Mouse (Mus musculus) liver, embryonic 13.5 days (tissue): Measurements from ENCODE around the gene Jup. TPM values are rescaled to one million over a fixed set of nuclear protein-coding genes. Genes with fewer than 3 reads are reported as not detected.

Experiments used
- ATAC-seq: fragments of 200-750 bp; cut with Nextera tagmentation; 2 replicates; pipeline ENCODE4 v1.8.0; 2017; ENCODE audit warnings: low read depth, mild to moderate bottlenecking, moderate number of reproducible peaks, moderate library complexity
- DNase-seq: peaks from one replicate; pipeline ENCODE4 v3.0.0; 2022
- H3K27ac ChIP-seq: fragments of 300-500 bp; sonication (generic); 2 replicates; pipeline ENCODE4 v1.5.1; 2015; ENCODE audit warnings: moderate library complexity, mild to moderate bottlenecking, inconsistent platforms
- H3K27me3 ChIP-seq: fragments of 300-500 bp; sonication (generic); 2 replicates; pipeline ENCODE4 v1.6.1; 2015; ENCODE audit warnings: mild to moderate bottlenecking, inconsistent platforms
- H3K36me3 ChIP-seq: fragments of 300-500 bp; sonication (generic); 2 replicates; pipeline ENCODE4 v1.6.1; 2015; ENCODE audit warnings: mild to moderate bottlenecking, inconsistent platforms
- H3K4me1 ChIP-seq: fragments of 300-500 bp; sonication (generic); replicated peaks from 2 replicates; pipeline ENCODE4 v1.6.1; 2015; ENCODE audit warnings: inconsistent platforms
- H3K4me2 ChIP-seq: fragments of 300-500 bp; sonication (generic); 2 replicates; pipeline ENCODE4 v1.6.1; 2015; ENCODE audit warnings: inconsistent platforms, mild to moderate bottlenecking, moderate library complexity
- H3K4me3 ChIP-seq: fragments of 300-500 bp; sonication (generic); replicated peaks from 2 replicates; pipeline ENCODE4 v1.5.1; 2015; ENCODE audit warnings: mild to moderate bottlenecking, inconsistent platforms
- H3K9ac ChIP-seq: fragments of 300-500 bp; sonication (generic); 2 replicates; pipeline ENCODE4 v1.6.1; 2015; ENCODE audit warnings: mild to moderate bottlenecking, inconsistent platforms
- H3K9me3 ChIP-seq: fragments of 300-500 bp; sonication (generic); replicated peaks from 2 replicates; pipeline ENCODE4 v1.6.1; 2016; ENCODE audit warnings: inconsistent platforms
- WGBS: fragments of 180-500 bp; shearing (Covaris S2); methylation state at CpG from one replicate; pipeline ENCODE4 v1.1.7; 2015; ENCODE audit not compliant: insufficient replicate concordance; 5-methylcytosine and 5-hydroxymethylcytosine counted together
- polyA plus RNA-seq: library from polyadenylated mRNA; unstranded; fragments of >200 nt; fragmentation: Nextera tagmentation; extraction: Ambion mirVana; gene quantifications from 2 replicates; pipeline ENCODE4 v1.2.1, GENCODE M21; 2015

Gene Jup
- polyA plus RNA-seq, 1 experiment from 2014 or later: 13.2 TPM

GRCm38 (mm10) chr11:100387589-100388375 lies 9.8 kb downstream of the Jup start:
- Histone ChIP-seq H3K9me3 (no peaks in the 10 kb centered on the region), H3K4me2 (no peak overlapping the region), H3K4me3 (no peak overlapping the region), H3K27me3 (0 out of 2 replicates have a peak, but pooled peaks cover 3% of the 10 kb centered on the region), H3K27ac (no peak overlapping the region), H3K4me1 (peaks cover 59% of the 10 kb centered on the region), H3K36me3 (peaks cover 10% of the 10 kb centered on the region), H3K9ac (no peak overlapping the region)
- WGBS: 39% methylated on average over 14 of the region's 14 CpGs
- DNase-seq (no peak), ATAC-seq (no peak)

GRCm38 (mm10) chr11:100387111-100387510 lies 10.5 kb downstream of the Jup start:
- H3K4me3 ChIP-seq: no peak overlapping the region
- peaks cover 10% of the 10 kb centered on the region for H3K36me3 ChIP-seq
- peaks cover 53% of the 10 kb centered on the region for H3K4me1 ChIP-seq
- no peak overlapping the region for H3K9ac ChIP-seq
- ATAC-seq (no peak), DNase-seq (no peak)
- H3K27ac ChIP-seq: no peak overlapping the region
- no peaks in the 10 kb centered on the region for H3K9me3 ChIP-seq
- no peaks in the 10 kb centered on the region for H3K27me3 ChIP-seq
- no peak overlapping the region for H3K4me2 ChIP-seq
- 70% methylated on average over 6 of the region's 6 CpGs for WGBS

DNA sequence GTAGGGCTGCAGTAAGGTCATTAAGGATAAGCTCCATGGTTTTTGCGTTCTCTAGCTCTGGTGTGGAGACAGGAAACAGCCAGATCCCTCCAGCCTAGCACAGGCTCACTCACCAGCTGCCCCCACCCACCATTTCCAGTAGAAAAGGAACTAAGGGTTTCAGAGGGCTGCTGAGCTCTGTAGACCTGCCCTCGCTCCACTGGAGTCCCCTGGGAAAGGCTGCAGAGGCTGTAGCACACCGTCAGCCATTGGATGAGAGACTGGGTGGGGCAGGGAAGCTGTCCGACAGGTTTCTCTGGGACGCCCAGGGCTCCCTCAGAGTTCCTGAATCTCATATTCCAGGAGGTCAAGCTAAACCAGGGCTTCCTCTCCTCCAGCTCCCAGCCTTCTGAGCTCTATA lies 11.0 kb downstream of the Jup start:
- Histone ChIP-seq H3K27ac (no peak overlapping the region), H3K36me3 (peaks cover 10% of the 10 kb centered on the region), H3K4me1 (peaks cover 49% of the 10 kb centered on the region), H3K4me3 (no peak overlapping the region), H3K27me3 (no peaks in the 10 kb centered on the region), H3K9ac (no peak overlapping the region), H3K4me2 (no peak overlapping the region), H3K9me3 (no peaks in the 10 kb centered on the region)
- no peak for ATAC-seq
- DNase-seq: no peak
- 53% methylated on average over 5 of the region's 5 CpGs for WGBS

- DNase-seq (no peak), ATAC-seq (no peak)
- Histone ChIP-seq H3K27me3 (no peaks in the 10 kb centered on the region), H3K9me3 (no peaks in the 10 kb centered on the region), H3K9ac (no peak overlapping the region), H3K4me2 (no peak overlapping the region), H3K36me3 (peaks cover 17% of the 10 kb centered on the region), H3K27ac (no peak overlapping the region), H3K4me1 (peaks cover 33% of the 10 kb centered on the region), H3K4me3 (no peak overlapping the region)
- WGBS: 66% methylated on average over 3 of the region's 3 CpGs
Measured at GRCm38 (mm10) chr11:100385016-100385415, 12.5 kb downstream of the Jup start.

GRCm38 (mm10) chr11:100382682-100383081 lies 14.9 kb downstream of the Jup start:
- peaks cover 10% of the 10 kb centered on the region for H3K4me1 ChIP-seq

DNA sequence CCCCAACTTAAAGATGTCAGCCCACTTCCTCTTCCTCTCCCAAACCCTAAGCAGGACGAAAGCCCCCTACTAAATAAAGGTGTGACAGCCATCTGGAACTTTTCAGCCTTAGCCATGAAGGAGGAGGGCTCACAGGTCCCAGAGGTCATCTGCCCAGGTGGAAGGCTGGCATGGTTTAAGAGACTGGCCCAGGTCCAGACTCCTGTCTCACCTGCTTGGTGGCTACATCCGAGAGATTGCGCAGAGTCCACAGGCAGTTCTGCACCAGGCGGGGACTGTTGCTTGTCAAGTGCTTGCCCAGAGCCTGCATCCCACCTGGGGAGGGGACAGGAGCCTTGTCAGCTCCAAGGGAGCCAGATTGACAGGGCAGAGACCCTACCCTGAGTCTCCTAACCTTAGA lies 18.3 kb downstream of the Jup start:
- no peak overlapping the region for H3K9ac ChIP-seq
- DNase-seq (no peak), ATAC-seq (no peak)
- H3K4me3 ChIP-seq: no peak overlapping the region
- H3K27me3 ChIP-seq: no peaks in the 10 kb centered on the region
- no peaks in the 10 kb centered on the region for H3K9me3 ChIP-seq
- H3K4me1 ChIP-seq: no peaks in the 10 kb centered on the region
- H3K36me3 ChIP-seq: peaks cover 50% of the 10 kb centered on the region
- 72% methylated on average over 4 of the region's 4 CpGs for WGBS
- H3K4me2 ChIP-seq: no peak overlapping the region
- no peak overlapping the region for H3K27ac ChIP-seq

More at GRCm38 (mm10) chr11:100382682-100383081, 14.9 kb downstream of the Jup start:
- Histone ChIP-seq H3K4me3 (no peak overlapping the region), H3K36me3 (peaks cover 30% of the 10 kb centered on the region), H3K4me2 (no peak overlapping the region), H3K9me3 (no peaks in the 10 kb centered on the region), H3K27ac (no peak overlapping the region), H3K27me3 (no peaks in the 10 kb centered on the region), H3K9ac (no peak overlapping the region)
- ATAC-seq (no peak), DNase-seq (no peak)
- WGBS: 70% methylated on average over 6 of the region's 6 CpGs

DNA sequence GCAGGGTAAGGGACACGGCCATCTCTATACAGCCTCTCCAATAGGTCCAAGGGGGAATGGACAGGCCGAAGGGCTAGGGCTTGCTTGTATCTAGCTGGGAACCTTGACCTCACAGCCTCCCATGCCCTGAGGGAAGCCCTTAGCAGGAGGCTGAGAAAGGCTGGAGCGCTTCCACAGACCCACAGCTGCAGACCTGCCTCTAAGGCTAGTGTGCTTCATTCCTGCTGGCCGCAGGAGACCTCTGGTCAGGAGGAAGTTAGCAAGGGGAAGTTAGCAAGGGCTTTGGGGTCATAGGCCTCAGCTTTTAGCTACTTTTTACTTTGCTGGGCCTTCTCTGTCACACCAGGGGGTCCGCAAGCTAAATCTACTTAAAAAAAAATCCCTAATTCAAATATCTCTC lies 19.1 kb downstream of the Jup start:
- Histone ChIP-seq H3K36me3 (peaks cover 52% of the 10 kb centered on the region), H3K4me2 (no peak overlapping the region), H3K9me3 (no peaks in the 10 kb centered on the region), H3K4me3 (no peak overlapping the region), H3K27ac (no peak overlapping the region), H3K27me3 (no peaks in the 10 kb centered on the region), H3K4me1 (no peaks in the 10 kb centered on the region), H3K9ac (no peak overlapping the region)
- WGBS: 77% methylated on average over 5 of the region's 5 CpGs
- no peak for DNase-seq
- no peak for ATAC-seq

GRCm38 (mm10) chr11:100377989-100378388 lies 19.6 kb downstream of the Jup start:
- 80% methylated on average over 14 of the region's 14 CpGs for WGBS

GRCm38 (mm10) chr11:100376746-100377389 lies 20.7 kb downstream of the Jup start:
- Histone ChIP-seq H3K36me3 (peaks cover 54% of the 10 kb centered on the region), H3K27me3 (no peaks in the 10 kb centered on the region), H3K4me3 (no peak overlapping the region), H3K9ac (no peak overlapping the region), H3K9me3 (no peaks in the 10 kb centered on the region), H3K4me2 (no peak overlapping the region), H3K4me1 (no peaks in the 10 kb centered on the region), H3K27ac (no peak overlapping the region)
- 85% methylated on average over 21 of the region's 21 CpGs for WGBS
- ATAC-seq (no peak), DNase-seq (no peak)

More at GRCm38 (mm10) chr11:100377989-100378388, 19.6 kb downstream of the Jup start:
- H3K4me2 ChIP-seq: no peak overlapping the region
- H3K27me3 ChIP-seq: no peaks in the 10 kb centered on the region
- H3K27ac ChIP-seq: no peak overlapping the region
- ATAC-seq (no peak), DNase-seq (no peak)
- no peaks in the 10 kb centered on the region for H3K9me3 ChIP-seq
- no peak overlapping the region for H3K9ac ChIP-seq
- no peak overlapping the region for H3K4me3 ChIP-seq
- H3K36me3 ChIP-seq: peaks cover 48% of the 10 kb centered on the region
- H3K4me1 ChIP-seq: no peaks in the 10 kb centered on the region

DNA sequence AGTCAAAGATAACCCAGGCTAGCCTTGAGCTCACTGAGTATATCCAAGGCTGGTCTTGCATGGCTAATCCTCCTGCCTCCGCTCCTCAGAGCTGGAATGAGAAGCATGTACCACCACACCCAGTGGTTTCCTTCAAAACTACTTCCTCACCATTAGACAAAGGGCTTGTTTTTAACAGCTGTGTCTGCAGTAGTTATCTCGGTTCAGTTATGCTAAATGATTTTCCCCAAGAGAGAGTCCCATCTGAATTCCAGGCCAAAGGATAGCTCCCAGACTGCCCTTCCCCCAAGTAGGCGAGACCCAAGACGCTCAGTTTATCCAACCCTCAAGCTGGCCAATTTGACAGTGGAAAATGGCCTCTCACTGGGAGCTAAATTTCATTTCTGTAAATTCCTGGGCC lies 21.6 kb downstream of the Jup start:
- Histone ChIP-seq H3K27ac (no peak overlapping the region), H3K36me3 (peaks cover 57% of the 10 kb centered on the region), H3K4me1 (no peaks in the 10 kb centered on the region), H3K4me3 (no peak overlapping the region), H3K4me2 (no peak overlapping the region), H3K27me3 (no peaks in the 10 kb centered on the region), H3K9me3 (no peaks in the 10 kb centered on the region), H3K9ac (no peak overlapping the region)
- ATAC-seq (no peak), DNase-seq (no peak)
- WGBS: 60% methylated on average over 4 of the region's 4 CpGs

DNA sequence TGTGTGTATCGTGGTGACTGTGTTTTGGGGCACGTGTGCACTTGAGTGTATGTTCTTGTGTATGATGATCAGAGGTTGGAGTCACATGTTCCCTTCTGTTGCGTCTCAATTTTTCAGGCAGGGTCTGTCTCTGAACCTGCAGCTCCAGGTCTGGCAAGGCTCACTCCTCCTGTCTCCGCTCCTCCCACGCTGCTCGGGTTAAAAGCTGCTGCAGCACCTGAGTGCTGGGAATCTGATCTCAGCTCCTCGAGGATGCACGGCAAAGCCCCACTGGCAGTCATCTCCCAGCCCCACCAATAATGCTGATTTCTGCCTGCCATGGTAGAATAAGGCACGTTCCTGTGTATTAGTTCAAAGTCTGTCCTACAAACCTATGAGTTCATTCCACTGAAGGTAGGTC lies 22.4 kb downstream of the Jup start:
- no peaks in the 10 kb centered on the region for H3K9me3 ChIP-seq
- DNase-seq (no peak), ATAC-seq (no peak)
- no peak overlapping the region for H3K9ac ChIP-seq
- 79% methylated on average over 9 of the region's 9 CpGs for WGBS
- H3K36me3 ChIP-seq: peaks cover 55% of the 10 kb centered on the region
- no peaks in the 10 kb centered on the region for H3K27me3 ChIP-seq
- H3K4me3 ChIP-seq: no peak overlapping the region
- H3K27ac ChIP-seq: no peak overlapping the region
- H3K4me1 ChIP-seq: no peaks in the 10 kb centered on the region
- H3K4me2 ChIP-seq: no peak overlapping the region
